Mouse (Mus musculus): Measurements from ENCODE around the gene Pelo. TPM values are rescaled to one million over a fixed set of nuclear protein-coding genes. Genes with fewer than 3 reads are reported as not detected.

The Pelo gene
- polyA plus RNA-seq, 2 experiments = 4.9 to 19.2 TPM

DNA sequence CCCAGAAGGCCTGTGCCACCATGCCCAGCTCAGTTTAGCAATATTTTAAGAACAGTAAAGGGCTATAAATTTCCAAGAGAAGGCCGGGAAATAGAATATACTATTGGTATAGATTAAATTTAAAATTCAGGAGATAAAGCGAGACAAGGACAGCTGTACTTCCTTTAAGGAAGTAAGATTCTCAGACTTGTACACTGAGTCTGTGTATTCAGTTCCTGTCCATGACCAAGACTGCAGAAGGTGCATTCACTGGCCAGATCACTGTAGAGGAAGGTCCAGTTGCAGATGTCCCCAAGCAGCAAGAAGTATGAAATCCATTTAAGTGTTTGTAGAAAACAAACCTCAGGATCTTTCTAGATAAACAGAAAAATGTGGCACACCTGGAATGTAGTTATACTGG, 40.0 kb upstream of the Pelo start:
- Histone ChIP-seq H3K9ac (replicated peaks) (no peak overlapping the region), H3K9me3 (ENCODE audit: control insufficient read depth, low read length) (no peaks in the 10 kb centered on the region), H3K4me2 (ENCODE audit: low read depth) (no peak overlapping the region), H3K4me3 (ENCODE audit: insufficient read depth in 1 of 2, low read depth in 2 of 2, low read length in 2 of 2) (no peak overlapping the region), H3K27me3 (ENCODE audit: control insufficient read depth, insufficient read depth, low read length) (no peaks in the 10 kb centered on the region), H3K27ac (no peak overlapping the region), H3K36me3 (replicated peaks; ENCODE audit: control insufficient read depth, insufficient read depth, low read depth) (no peaks in the 10 kb centered on the region), H3K4me1 (replicated peaks; ENCODE audit: control insufficient read depth in 2 of 2, insufficient read depth in 2 of 2, low read length in 1 of 2) (no peaks in the 10 kb centered on the region)
- WGBS (ENCODE audit: insufficient replicate concordance) = 36% methylated on average over 2 of the region's 2 CpGs
- no peak for DNase-seq (ENCODE audit: low read depth in 3 of 3, low spot score in 3 of 3)
- ATAC-seq (ENCODE audit: insufficient read depth) = no peak
- TF ChIP-seq CTCF (IDR thresholded peaks at IDR 0.05; ENCODE audit: low read depth) (no peak), EP300 (IDR thresholded peaks at IDR 0.05; ENCODE audit: low read depth) (no peak)

DNA sequence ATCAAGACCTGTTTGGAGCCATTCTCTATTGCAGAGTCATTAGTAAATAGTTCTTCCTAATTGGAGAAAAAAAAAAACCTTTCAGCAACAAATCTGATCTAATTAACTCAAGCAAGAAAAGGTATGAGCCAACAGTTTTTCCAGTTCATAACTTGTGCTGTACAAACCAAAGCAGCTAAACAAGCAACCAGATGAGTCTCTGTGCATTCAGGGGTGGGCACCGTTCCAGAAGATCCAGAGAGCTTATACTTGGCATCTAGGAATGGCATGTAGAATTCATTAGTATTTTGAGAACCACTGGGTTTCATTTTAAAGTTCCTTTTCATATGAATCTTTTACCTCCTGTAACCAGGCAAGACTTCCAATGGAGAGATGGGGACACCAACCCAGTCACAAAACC, 37.8 kb upstream of the Pelo start:
- Histone ChIP-seq H3K4me1 (replicated peaks; ENCODE audit: control insufficient read depth in 2 of 2, insufficient read depth in 2 of 2, low read length in 1 of 2) (no peaks in the 10 kb centered on the region), H3K4me3 (ENCODE audit: insufficient read depth in 1 of 2, low read depth in 2 of 2, low read length in 2 of 2) (no peak overlapping the region), H3K27ac (no peak overlapping the region), H3K4me2 (ENCODE audit: low read depth) (no peak overlapping the region), H3K27me3 (ENCODE audit: control insufficient read depth, insufficient read depth, low read length) (no peaks in the 10 kb centered on the region), H3K9ac (replicated peaks) (no peak overlapping the region), H3K9me3 (ENCODE audit: control insufficient read depth, low read length) (no peaks in the 10 kb centered on the region), H3K36me3 (replicated peaks; ENCODE audit: control insufficient read depth, insufficient read depth, low read depth) (no peaks in the 10 kb centered on the region)
- ATAC-seq (ENCODE audit: insufficient read depth) (no peak), DNase-seq (ENCODE audit: low read depth in 3 of 3, low spot score in 3 of 3) (no peak)
- TF ChIP-seq EP300 (IDR thresholded peaks at IDR 0.05; ENCODE audit: low read depth) (no peak), CTCF (IDR thresholded peaks at IDR 0.05; ENCODE audit: low read depth) (no peak)
- 54% methylated on average over 1 of the region's 1 CpGs for WGBS (ENCODE audit: insufficient replicate concordance)

DNA sequence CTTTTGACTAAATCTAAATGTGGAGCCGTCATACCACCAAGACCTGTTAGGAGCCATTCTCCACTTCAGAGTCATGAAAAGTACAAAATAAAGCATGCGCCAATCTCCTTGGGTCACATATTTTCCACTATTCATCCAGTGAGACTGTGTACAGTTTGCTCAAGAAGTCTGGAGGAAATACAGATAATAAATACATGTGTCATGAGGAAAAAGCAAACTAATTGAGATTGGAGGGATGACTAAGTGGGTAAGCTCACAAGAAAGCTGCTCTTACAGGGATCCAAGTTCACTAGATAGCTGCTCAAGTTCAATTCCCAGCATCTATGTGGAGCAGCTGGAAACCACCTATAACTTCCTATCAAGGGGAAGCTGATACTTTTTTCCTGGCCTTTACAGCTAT, 36.5 kb upstream of the Pelo start:
- WGBS (ENCODE audit: insufficient replicate concordance) = 73% methylated on average over 2 of the region's 2 CpGs
- H3K9me3 ChIP-seq (ENCODE audit: control insufficient read depth, low read length) = no peaks in the 10 kb centered on the region
- H3K4me2 ChIP-seq (ENCODE audit: low read depth) = no peak overlapping the region
- H3K4me3 ChIP-seq (ENCODE audit: insufficient read depth in 1 of 2, low read depth in 2 of 2, low read length in 2 of 2) = no peak overlapping the region
- no peaks in the 10 kb centered on the region for H3K27me3 ChIP-seq (ENCODE audit: control insufficient read depth, insufficient read depth, low read length)
- no peaks in the 10 kb centered on the region for H3K36me3 ChIP-seq (replicated peaks; ENCODE audit: control insufficient read depth, insufficient read depth, low read depth)
- no peak for DNase-seq (ENCODE audit: low read depth in 3 of 3, low spot score in 3 of 3)
- no peak for ATAC-seq (ENCODE audit: insufficient read depth)
- H3K9ac ChIP-seq (replicated peaks) = no peak overlapping the region
- no peak overlapping the region for H3K27ac ChIP-seq
- H3K4me1 ChIP-seq (replicated peaks; ENCODE audit: control insufficient read depth in 2 of 2, insufficient read depth in 2 of 2, low read length in 1 of 2) = no peaks in the 10 kb centered on the region
- TF ChIP-seq CTCF (IDR thresholded peaks at IDR 0.05; ENCODE audit: low read depth) (no peak), EP300 (IDR thresholded peaks at IDR 0.05; ENCODE audit: low read depth) (no peak)

DNA sequence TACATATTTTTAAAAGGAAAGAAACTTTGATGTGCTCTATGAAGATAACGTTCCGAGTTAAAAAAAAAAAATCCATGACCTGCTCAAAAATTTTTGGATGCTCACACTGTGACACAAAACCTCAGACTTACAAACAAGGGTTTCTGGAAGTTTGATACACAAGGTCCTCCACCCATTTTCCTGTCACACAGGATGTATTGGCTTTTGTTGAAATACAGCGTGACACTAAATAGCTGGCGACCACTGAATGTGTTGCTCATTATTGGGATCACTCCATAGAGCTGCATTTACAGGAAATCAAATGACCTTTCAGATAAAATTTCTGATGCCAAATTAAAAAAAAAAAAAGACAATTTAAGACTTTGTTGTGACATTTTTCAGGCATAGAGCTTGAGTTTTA, 35.1 kb upstream of the Pelo start:
- WGBS (ENCODE audit: insufficient replicate concordance) = 65% methylated on average over 4 of the region's 4 CpGs
- ATAC-seq (ENCODE audit: insufficient read depth) (no peak), DNase-seq (ENCODE audit: low read depth in 3 of 3, low spot score in 3 of 3) (no peak)
- Histone ChIP-seq H3K27ac (no peak overlapping the region), H3K27me3 (ENCODE audit: control insufficient read depth, insufficient read depth, low read length) (no peaks in the 10 kb centered on the region), H3K4me1 (replicated peaks; ENCODE audit: control insufficient read depth in 2 of 2, insufficient read depth in 2 of 2, low read length in 1 of 2) (no peaks in the 10 kb centered on the region), H3K9me3 (ENCODE audit: control insufficient read depth, low read length) (no peaks in the 10 kb centered on the region), H3K9ac (replicated peaks) (no peak overlapping the region), H3K4me3 (ENCODE audit: insufficient read depth in 1 of 2, low read depth in 2 of 2, low read length in 2 of 2) (no peak overlapping the region), H3K4me2 (ENCODE audit: low read depth) (no peak overlapping the region), H3K36me3 (replicated peaks; ENCODE audit: control insufficient read depth, insufficient read depth, low read depth) (no peaks in the 10 kb centered on the region)
- no peak for TF ChIP-seq CTCF (IDR thresholded peaks at IDR 0.05; ENCODE audit: low read depth)
- no peak for TF ChIP-seq EP300 (IDR thresholded peaks at IDR 0.05; ENCODE audit: low read depth)

DNA sequence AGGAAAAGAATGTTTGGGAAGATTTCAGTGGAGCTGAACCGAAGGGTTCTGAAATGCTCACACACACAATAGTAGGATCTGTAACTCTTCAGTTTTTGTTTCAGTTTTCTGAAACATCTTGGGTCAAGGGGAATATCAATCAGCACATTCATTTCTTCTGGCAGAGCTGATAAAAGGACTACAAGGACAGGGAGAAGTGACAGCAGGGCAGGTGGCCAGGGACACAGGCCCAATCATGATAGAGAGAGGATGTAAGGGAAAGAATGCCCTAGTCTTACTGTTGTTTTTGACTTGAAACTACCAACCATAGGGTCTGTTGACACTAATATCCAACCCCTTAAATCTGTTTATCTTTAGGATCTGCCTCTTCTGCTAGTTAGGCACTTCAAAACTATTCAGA, 34.5 kb upstream of the Pelo start:
- Histone ChIP-seq H3K36me3 (replicated peaks; ENCODE audit: control insufficient read depth, insufficient read depth, low read depth) (no peaks in the 10 kb centered on the region), H3K9me3 (ENCODE audit: control insufficient read depth, low read length) (no peaks in the 10 kb centered on the region), H3K4me2 (ENCODE audit: low read depth) (no peak overlapping the region), H3K4me1 (replicated peaks; ENCODE audit: control insufficient read depth in 2 of 2, insufficient read depth in 2 of 2, low read length in 1 of 2) (no peaks in the 10 kb centered on the region), H3K27me3 (ENCODE audit: control insufficient read depth, insufficient read depth, low read length) (no peaks in the 10 kb centered on the region), H3K27ac (no peak overlapping the region), H3K4me3 (ENCODE audit: insufficient read depth in 1 of 2, low read depth in 2 of 2, low read length in 2 of 2) (no peak overlapping the region), H3K9ac (replicated peaks) (no peak overlapping the region)
- DNase-seq (ENCODE audit: low read depth in 3 of 3, low spot score in 3 of 3) (no peak), ATAC-seq (ENCODE audit: insufficient read depth) (no peak)
- WGBS (ENCODE audit: insufficient replicate concordance) = 43% methylated on average over 1 of the region's 1 CpGs
- TF ChIP-seq CTCF (IDR thresholded peaks at IDR 0.05; ENCODE audit: low read depth) (no peak), EP300 (IDR thresholded peaks at IDR 0.05; ENCODE audit: low read depth) (no peak)
